Mouse (Mus musculus) B cell, adult 62 days (primary cell): Measurements from ENCODE around the gene Gm21985. TPM values are rescaled to one million over a fixed set of nuclear protein-coding genes. Genes with fewer than 3 reads are reported as not detected.

Source experiments
- total RNA-seq: library from RNA; stranded (reverse); gene quantifications from 4 replicates; pipeline ENCODE4 v1.2.4, GENCODE M21; 2023

Gm21985 gene
- total RNA-seq, result 0.40 to 1.4 TPM (median 1.3 TPM) in 3 of 4 replicates, not detected in the other

GRCm38 (mm10) chr2:112266242-112266592 lies at the start of gene Gm21985:
Gm21985 (plus strand) TSS chr2:112266314.

GRCm38 (mm10) chr2:112239212-112239934 lies 26.7 kb upstream of the Gm21985 start, which contains the start of gene Lpcat4:
Lpcat4 (plus strand) TSS chr2:112239468.

GRCm38 (mm10) chr2:112259241-112259962 lies 6.7 kb upstream of the Gm21985 start, which contains the start of gene Nutm1:
Nutm1 (minus strand) TSS chr2:112259291.

GRCm38 (mm10) chr2:112261748-112262653 lies 4.1 kb upstream of the Gm21985 start, which contains the start of gene Nop10:
Nop10 (plus strand) TSS chr2:112261926.

GRCm38 (mm10) chr2:112265448-112266241 lies 469 bp upstream of the Gm21985 start, which contains the start of gene Slc12a6:
Slc12a6 (plus strand) TSS chr2:112265825.

GRCm38 (mm10) chr2:112367726-112368673 lies 101.9 kb downstream of the Gm21985 start, which contains the start of gene Emc4:
Emc4 (minus strand) TSS chr2:112368027.

GRCm38 (mm10) chr2:112378973-112379898 lies 113.1 kb downstream of the Gm21985 start, which contains the start of gene Katnbl1:
Katnbl1 (plus strand) TSS chr2:112379211.

GRCm38 (mm10) chr2:112454862-112455564 lies 188.9 kb downstream of the Gm21985 start, which contains the start of gene Emc7:
Emc7 (plus strand) TSS chr2:112454997.

Other genes with a start within 250 kb of the Gm21985 start
- not detected in 4 replicates for gene Olfr1311, start 241.9 kb upstream of the Gm21985 start, total RNA-seq
- gene Olfr1312, start 216.1 kb upstream of the Gm21985 start, total RNA-seq, result not detected in 4 replicates
- gene Olfr1313, start 188.5 kb upstream of the Gm21985 start, total RNA-seq, result not detected in 4 replicates
- not detected in 4 replicates for gene Olfr1314, start 169.5 kb upstream of the Gm21985 start, total RNA-seq
- not detected in 4 replicates for gene Olfr1315-ps1, start 150.9 kb upstream of the Gm21985 start, total RNA-seq
- not detected in 4 replicates for gene Olfr1316, start 131.3 kb upstream of the Gm21985 start, total RNA-seq
- gene Olfr1317, start 126.0 kb upstream of the Gm21985 start, total RNA-seq, result not detected in 4 replicates
- not detected in 4 replicates for gene Olfr1318, start 112.1 kb upstream of the Gm21985 start, total RNA-seq
- gene Lpcat4, start 26.8 kb upstream of the Gm21985 start, total RNA-seq, result 8.8 to 11.3 TPM (median 9.9 TPM) in 4 replicates
- not detected in 4 replicates for gene Nutm1, start 7.0 kb upstream of the Gm21985 start, total RNA-seq
- gene Nop10, start 4.4 kb upstream of the Gm21985 start, total RNA-seq, result 66.2 to 72.1 TPM (median 69.1 TPM) in 4 replicates
- 319 to 321 TPM (median 320 TPM) in 4 replicates for gene Slc12a6, start 489 bp upstream of the Gm21985 start, total RNA-seq
- 21.4 to 29.9 TPM (median 26.6 TPM) in 4 replicates for gene Emc4, start 101.7 kb downstream of the Gm21985 start, total RNA-seq
- 8.8 to 11.4 TPM (median 10.3 TPM) in 4 replicates for gene Katnbl1, start 112.9 kb downstream of the Gm21985 start, total RNA-seq
- 10.0 to 11.6 TPM (median 10.8 TPM) in 4 replicates for gene Emc7, start 188.7 kb downstream of the Gm21985 start, total RNA-seq
- gene Chrm5, start 214.5 kb downstream of the Gm21985 start, total RNA-seq, result not detected in 4 replicates
- 13.8 to 15.9 TPM (median 14.7 TPM) in 4 replicates for gene Aven, start 226.7 kb downstream of the Gm21985 start, total RNA-seq